Mouse (Mus musculus): ENCODE data around the gene Fiz1.
A peak's percentile ranks its signal among the peaks of the same experiment; 100 is the strongest.

Gene Fiz1

GRCm38 (mm10) chr7:5014251-5015117, at the start of gene Fiz1, which contains the start of gene Zfp524:
Gene Fiz1 (minus strand): TSS chr7:5014697.
Gene Zfp524 (plus strand): TSS chr7:5014415.
- peak; percentile 97 for DNase-seq (ENCODE audit: low spot score in 2 of 2)

GRCm38 (mm10) chr7:5062360-5063001, 48.0 kb upstream of the Fiz1 start:
- DNase-seq (ENCODE audit: low spot score in 2 of 2): peak in 1 of 2 experiments; percentile 77

GRCm38 (mm10) chr7:5061774-5062359, 47.4 kb upstream of the Fiz1 start, which contains the start of gene U2af2:
Gene U2af2 (plus strand): TSS chr7:5062143.
- DNase-seq (ENCODE audit: low spot score in 2 of 2): peak; percentile 90 to 98

- peak; percentile 91 to 97 for DNase-seq (ENCODE audit: low spot score in 2 of 2)
Measured at GRCm38 (mm10) chr7:5060944-5061773, 46.7 kb upstream of the Fiz1 start.

- peak; percentile 66 to 87 for DNase-seq (ENCODE audit: low spot score in 2 of 2)
Measured at GRCm38 (mm10) chr7:5060239-5060731, 45.8 kb upstream of the Fiz1 start.

- no peak for DNase-seq (ENCODE audit: low spot score in 2 of 2)
Measured at GRCm38 (mm10) chr7:5059421-5059820, 44.9 kb upstream of the Fiz1 start.

GRCm38 (mm10) chr7:5058631-5059030, 44.1 kb upstream of the Fiz1 start:
- no peak for DNase-seq (ENCODE audit: low spot score in 2 of 2)

GRCm38 (mm10) chr7:5057804-5058203, 43.3 kb upstream of the Fiz1 start:
- DNase-seq (ENCODE audit: low spot score in 2 of 2): peak in 1 of 2 experiments; percentile 58

GRCm38 (mm10) chr7:5057381-5057780, 42.9 kb upstream of the Fiz1 start:
- DNase-seq (ENCODE audit: low spot score in 2 of 2): no peak

- DNase-seq (ENCODE audit: low spot score in 2 of 2): no peak
Measured at GRCm38 (mm10) chr7:5056651-5057263, 42.3 kb upstream of the Fiz1 start.

GRCm38 (mm10) chr7:5053456-5054179, 39.1 kb upstream of the Fiz1 start:
- DNase-seq (ENCODE audit: low spot score in 2 of 2): no peak

- DNase-seq (ENCODE audit: low spot score in 2 of 2): no peak
Measured at GRCm38 (mm10) chr7:5052931-5053343, 38.4 kb upstream of the Fiz1 start.

- no peak for DNase-seq (ENCODE audit: low spot score in 2 of 2)
Measured at GRCm38 (mm10) chr7:5052438-5052837, 37.9 kb upstream of the Fiz1 start.

- DNase-seq (ENCODE audit: low spot score in 2 of 2): peak; percentile 52 to 67
Measured at GRCm38 (mm10) chr7:5051193-5052192, 37.0 kb upstream of the Fiz1 start, which contains the start of gene Zfp580. Gene Zfp580 (plus strand): TSS chr7:5051538.

- DNase-seq (ENCODE audit: low spot score in 2 of 2): no peak
Measured at GRCm38 (mm10) chr7:5047313-5047712, 32.8 kb upstream of the Fiz1 start.

GRCm38 (mm10) chr7:5046112-5046511, 31.6 kb upstream of the Fiz1 start:
- no peak for DNase-seq (ENCODE audit: low spot score in 2 of 2)

GRCm38 (mm10) chr7:5044981-5045380, 30.5 kb upstream of the Fiz1 start:
- no peak for DNase-seq (ENCODE audit: low spot score in 2 of 2)

GRCm38 (mm10) chr7:5038940-5039339, 24.4 kb upstream of the Fiz1 start:
- DNase-seq (ENCODE audit: low spot score in 2 of 2): peak in 1 of 2 experiments; percentile 20
